Comparison of ENCODE assay signal across 8 mouse cellular contexts in genomic region chr13:41358009-41358408, GRCm38 (mm10).
DNase-seq lines count a peak whose midpoint lies in the region; ATAC-seq and TF ChIP-seq lines count a peak whose summit lies in the region.

No protein-coding gene starts in this region.

- TF ChIP-seq POLR2A in lung, adult 2 months (IDR thresholded peaks at IDR 0.05; ENCODE audit: borderline replicate concordance, extremely low read depth, low read depth, low read length): no peak

- no peak for ATAC-seq in forebrain, embryonic 11.5 days (replicated peaks; ENCODE audit: low FRiP score)
- ATAC-seq in midbrain, embryonic 14.5 days (ENCODE audit: low FRiP score, low TSS enrichment): no peak

- H3K9ac ChIP-seq in forebrain, embryonic 11.5 days (ENCODE audit: low read length): peak overlapping the region; percentile 74
- H3K9ac ChIP-seq in midbrain, embryonic 14.5 days (replicated peaks; ENCODE audit: low read length): peak overlapping the region; percentile 64

- peaks cover 20% of the 10 kb centered on the region for H3K4me1 ChIP-seq in lung, adult 2 months (ENCODE audit: control insufficient read depth, insufficient read depth, low read length)
- H3K4me1 ChIP-seq in forebrain, embryonic 11.5 days (replicated peaks; ENCODE audit: control insufficient read depth, insufficient read depth, low read length): peaks cover 18% of the 10 kb centered on the region; the same call in 1 of the 2 replicates
- peaks cover 23% of the 10 kb centered on the region for H3K4me1 ChIP-seq in midbrain, embryonic 14.5 days (ENCODE audit: control insufficient read depth, insufficient read depth, low read length)

- H3K4me2 ChIP-seq in forebrain, embryonic 11.5 days (ENCODE audit: low read depth, low read length, severe bottlenecking): peak overlapping the region; percentile 66
- H3K4me2 ChIP-seq in midbrain, embryonic 14.5 days (ENCODE audit: low read length): peak overlapping the region; percentile 82

- no peak for TF ChIP-seq CTCF in lung, adult 2 months (IDR thresholded peaks at IDR 0.05; ENCODE audit: insufficient read depth, low read length)

- no peaks in the 10 kb centered on the region for H3K9me3 ChIP-seq in forebrain, embryonic 11.5 days (ENCODE audit: control insufficient read depth, low read length)
- H3K9me3 ChIP-seq in midbrain, embryonic 14.5 days (ENCODE audit: control insufficient read depth, low read length): no peaks in the 10 kb centered on the region

- peak overlapping the region; percentile 74 for H3K27ac ChIP-seq in forebrain, embryonic 11.5 days (ENCODE audit: low read depth, low read length)
- H3K27ac ChIP-seq in midbrain, embryonic 14.5 days (replicated peaks; ENCODE audit: low read depth, low read length): peak overlapping the region; percentile 87

- 3% methylated on average over 10 of the region's 10 CpGs for WGBS in lung, adult 2 months
- WGBS in forebrain, embryonic 11.5 days: 14% methylated on average over 10 of the region's 10 CpGs
- 8% methylated on average over 10 of the region's 10 CpGs for WGBS in midbrain, embryonic 14.5 days

- H3K36me3 ChIP-seq in forebrain, embryonic 11.5 days (ENCODE audit: control insufficient read depth, insufficient read depth, low read length): no peaks in the 10 kb centered on the region
- H3K36me3 ChIP-seq in midbrain, embryonic 14.5 days (ENCODE audit: control insufficient read depth, insufficient read depth, low read length): no peaks in the 10 kb centered on the region

- peak overlapping the region; percentile 88 for H3K4me3 ChIP-seq in lung, adult 2 months (replicated peaks; ENCODE audit: extremely low read depth, low read depth, low read length)
- peak overlapping the region; percentile 43 for H3K4me3 ChIP-seq in forebrain, embryonic 11.5 days (ENCODE audit: low read depth, low read length)
- peak overlapping the region; percentile 61 for H3K4me3 ChIP-seq in midbrain, embryonic 14.5 days (replicated peaks; ENCODE audit: low read depth, low read length)

- peak; percentile 31 for DNase-seq in lung, adult 2 months
- no peak for DNase-seq in lung, postnatal 25 days (ENCODE audit: low spot score)
- no peak for DNase-seq in forebrain, embryonic 11.5 days (ENCODE audit: low spot score)
- DNase-seq in kidney, adult 9 months: peak; percentile 69
- DNase-seq in midbrain, embryonic 14.5 days: peak; percentile 46
- DNase-seq in c-Kit-positive CD71-positive TER-119-positive erythroid progenitor cells, embryonic 14.5 days (ENCODE audit: low spot score): no peak
- no peak for DNase-seq in right cerebral cortex, postnatal 4 days
- DNase-seq in frontal cortex, postnatal 25 days (ENCODE audit: low spot score in 2 of 2): no peak

- H3K27me3 ChIP-seq in forebrain, embryonic 11.5 days (ENCODE audit: control insufficient read depth, insufficient read depth, low read length): no peaks in the 10 kb centered on the region
- no peaks in the 10 kb centered on the region; the same call in 1 of the 2 replicates for H3K27me3 ChIP-seq in midbrain, embryonic 14.5 days (ENCODE audit: control insufficient read depth, insufficient read depth, low read length)

Comparison
In these comparisons a context has a peak if more than half of its experiments do, and no peak if none do; other contexts are left out.
1. DNase-seq: peak in lung, adult 2 months (single experiment), kidney, adult 9 months (single experiment) and midbrain, embryonic 14.5 days (single experiment); none in lung, postnatal 25 days (single experiment), forebrain, embryonic 11.5 days (single experiment), c-Kit-positive CD71-positive TER-119-positive erythroid progenitor cells, embryonic 14.5 days (single experiment), right cerebral cortex, postnatal 4 days (single experiment) and frontal cortex, postnatal 25 days (0 of 2).
2. Peak in every context shown above with its lines, with median percentiles within 50 percentile points of each other: H3K4me3 ChIP-seq.